Mouse (Mus musculus) layer of hippocampus, adult 9-11 months (tissue): ENCODE results near the gene Ryr1.
"Not testable (repeated sequence)": the region's sequence is repeated elsewhere in the genome, so short reads cannot be mapped to it uniquely, and the experiment has no call there.

ENCODE experiments used
- DNase-seq: peaks from one replicate; pipeline ENCODE4 v3.0.0; 2022

Gene Ryr1

GRCm38 (mm10) chr7:28983141-28983564, 141.8 kb downstream of the Ryr1 start:
- DNase-seq = no peak

GRCm38 (mm10) chr7:28982274-28983013, 142.5 kb downstream of the Ryr1 start:
- DNase-seq = no peak

GRCm38 (mm10) chr7:28981651-28982273, 143.2 kb downstream of the Ryr1 start, which contains the start of the genes Eif3k and Map4k1:
Gene Eif3k, minus strand, starts transcription at chr7:28981864.
Gene Map4k1, plus strand, starts transcription at chr7:28982050.
- DNase-seq = peak; percentile 99

- no peak for DNase-seq
Measured at GRCm38 (mm10) chr7:28977556-28977955, 147.4 kb downstream of the Ryr1 start.

GRCm38 (mm10) chr7:28973025-28973424, 152.0 kb downstream of the Ryr1 start:
- DNase-seq = no peak

GRCm38 (mm10) chr7:28972542-28972985, 152.4 kb downstream of the Ryr1 start:
- peak; percentile 58 for DNase-seq

- DNase-seq = peak; percentile 62
Measured at GRCm38 (mm10) chr7:28971770-28972269, 153.2 kb downstream of the Ryr1 start.

- DNase-seq = no peak
Measured at GRCm38 (mm10) chr7:28971029-28971428, 153.9 kb downstream of the Ryr1 start.

GRCm38 (mm10) chr7:28969672-28970394, 155.1 kb downstream of the Ryr1 start:
- no peak for DNase-seq

GRCm38 (mm10) chr7:28969271-28969670, 155.7 kb downstream of the Ryr1 start:
- no peak for DNase-seq

GRCm38 (mm10) chr7:28968120-28968519, 156.9 kb downstream of the Ryr1 start:
- DNase-seq = not testable (repeated sequence)

- no peak for DNase-seq
Measured at GRCm38 (mm10) chr7:28966751-28967505, 158.1 kb downstream of the Ryr1 start.

GRCm38 (mm10) chr7:28966181-28966580, 158.8 kb downstream of the Ryr1 start:
- DNase-seq = no peak

GRCm38 (mm10) chr7:28965346-28965840, 159.6 kb downstream of the Ryr1 start:
- no peak for DNase-seq

GRCm38 (mm10) chr7:28963399-28963923, 161.5 kb downstream of the Ryr1 start:
- no peak for DNase-seq

GRCm38 (mm10) chr7:28961927-28962670, 162.9 kb downstream of the Ryr1 start, which contains the start of gene Actn4:
Gene Actn4, minus strand, starts transcription at chr7:28962340.
- DNase-seq = peak; percentile 99

- no peak for DNase-seq
Measured at GRCm38 (mm10) chr7:28961584-28961926, 163.4 kb downstream of the Ryr1 start.

GRCm38 (mm10) chr7:28960354-28961046, 164.5 kb downstream of the Ryr1 start:
- no peak for DNase-seq

- no peak for DNase-seq
Measured at GRCm38 (mm10) chr7:28959505-28960045, 165.4 kb downstream of the Ryr1 start.

GRCm38 (mm10) chr7:28958770-28959169, 166.2 kb downstream of the Ryr1 start:
- DNase-seq = no peak
